Mouse (Mus musculus) CH12.LX (cell line): ENCODE results near the gene Vat1l. TPM values are rescaled to one million over a fixed set of nuclear protein-coding genes. Genes with fewer than 3 reads are reported as not detected.

Source experiments
- DNase-seq: peaks from one replicate; pipeline ENCODE4 v3.0.0-alpha.2; 2013; ENCODE audit errors: extremely low read depth
- H3K27ac ChIP-seq: 2 replicates; pipeline ENCODE4 v1.5.1; 2012; ENCODE audit warnings: low read depth, mild to moderate bottlenecking, control low read depth, moderate library complexity; ENCODE audit not compliant: insufficient read depth
- H3K27me3 ChIP-seq: replicated peaks from 2 replicates; pipeline ENCODE3; 2012; ENCODE audit warnings: inconsistent platforms
- H3K36me3 ChIP-seq, 2 experiments: replicated peaks in 1 of 2; 2 replicates each; pipeline versions ENCODE3 to v1.6.1; 2012; ENCODE audit warnings: inconsistent platforms in 1 of 2, low read length in 1 of 2, mild to moderate bottlenecking in 1 of 2, mixed read lengths in 1 of 2, moderate library complexity in 1 of 2; ENCODE audit not compliant: control insufficient read depth in 1 of 2, insufficient read depth in 1 of 2
- H3K4me1 ChIP-seq, 2 experiments: 2 replicates each; pipeline ENCODE4 v1.6.1; 2012; ENCODE audit warnings: inconsistent platforms in 1 of 2, moderate library complexity in 1 of 2; ENCODE audit not compliant: insufficient read depth in 2 of 2, control insufficient read depth in 1 of 2
- H3K4me2 ChIP-seq: 2 replicates; pipeline ENCODE4 v1.6.1; 2012; ENCODE audit warnings: low read depth, mild to moderate bottlenecking, control low read depth; ENCODE audit not compliant: poor library complexity, insufficient read depth, severe bottlenecking
- H3K4me3 ChIP-seq, 3 experiments: fragments of 150-350 bp in 1 of 3; sonication (generic) in 1 of 3; replicated peaks in 1 of 3; 2 replicates each; pipeline versions ENCODE3 to v1.5.1; 2011 to 2012; ENCODE audit warnings: low read depth in 2 of 3, low read length in 2 of 3, mild to moderate bottlenecking in 2 of 3, moderate library complexity in 2 of 3, control low read depth in 1 of 3, improper control_type of control experiment in 1 of 3, inconsistent platforms in 1 of 3, mixed read lengths in 1 of 3; ENCODE audit not compliant: poor library complexity in 1 of 3
- H3K79me2 ChIP-seq: replicated peaks from 2 replicates; pipeline ENCODE4 v1.6.1; 2012; ENCODE audit warnings: mild to moderate bottlenecking, moderate library complexity; ENCODE audit not compliant: control insufficient read depth, poor library complexity, insufficient read depth, severe bottlenecking; ENCODE audit errors: extremely low read depth
- H3K9ac ChIP-seq: 2 replicates; pipeline ENCODE4 v1.6.1; 2012; ENCODE audit warnings: low read depth, mild to moderate bottlenecking, control low read depth, moderate library complexity; ENCODE audit not compliant: insufficient read depth
- H3K9me3 ChIP-seq: replicated peaks from 2 replicates; pipeline ENCODE3; 2012; ENCODE audit warnings: low read length, inconsistent platforms, mixed read lengths
- ELF1 ChIP-seq: IDR thresholded peaks from 2 replicates; pipeline ENCODE4 v1.6.1; 2014; ENCODE audit warnings: low read depth, mild to moderate bottlenecking, inconsistent platforms, low read length, improper control_type of control experiment
- ETS1 ChIP-seq: conservative IDR thresholded peaks from 2 replicates; pipeline ENCODE4 v1.6.1; 2012; ENCODE audit warnings: low read depth, mild to moderate bottlenecking, inconsistent platforms, low read length, improper control_type of control experiment, moderate library complexity
- HCFC1 ChIP-seq: IDR thresholded peaks from 2 replicates; pipeline ENCODE4 v1.6.1; 2012; ENCODE audit warnings: low read depth, mild to moderate bottlenecking, inconsistent platforms, low read length, improper control_type of control experiment
- KAT2A ChIP-seq: IDR thresholded peaks from 2 replicates; pipeline ENCODE4 v1.6.1; 2012; ENCODE audit warnings: low read length, improper control_type of control experiment, inconsistent platforms; ENCODE audit not compliant: insufficient replicate concordance
- MAFK ChIP-seq: IDR thresholded peaks from 2 replicates; pipeline ENCODE4 v1.6.1; 2011; ENCODE audit warnings: low read length, improper control_type of control experiment; ENCODE audit not compliant: insufficient replicate concordance
- MAX ChIP-seq: IDR thresholded peaks from 2 replicates; pipeline ENCODE4 v1.6.1; 2011; ENCODE audit warnings: low read length, improper control_type of control experiment
- MAZ ChIP-seq: IDR thresholded peaks from 2 replicates; pipeline ENCODE4 v1.6.1; 2012; ENCODE audit warnings: low read depth, mild to moderate bottlenecking, inconsistent platforms, low read length, improper control_type of control experiment, moderate library complexity
- MEF2A ChIP-seq: IDR thresholded peaks from 2 replicates; pipeline ENCODE4 v1.6.1; 2014; ENCODE audit warnings: low read depth, mild to moderate bottlenecking, inconsistent platforms, low read length, improper control_type of control experiment, borderline replicate concordance
- MYC ChIP-seq: IDR thresholded peaks from 2 replicates; pipeline ENCODE4 v1.6.1; 2011; ENCODE audit warnings: low read depth, mild to moderate bottlenecking, improper control_type of control experiment, low read length
- PAX5 ChIP-seq: IDR thresholded peaks from 2 replicates; pipeline ENCODE4 v1.6.1; 2012; ENCODE audit warnings: low read length, inconsistent platforms, mixed read lengths
- POLR2A ChIP-seq: IDR thresholded peaks from 2 replicates; pipeline ENCODE4 v1.6.1; 2011; ENCODE audit warnings: low read depth, mild to moderate bottlenecking, improper control_type of control experiment, low read length
- POLR2AphosphoS2 ChIP-seq: IDR thresholded peaks from 2 replicates; pipeline ENCODE4 v1.6.1; 2011; ENCODE audit warnings: low read depth, low read length, improper control_type of control experiment
- RAD21 ChIP-seq: IDR thresholded peaks from 2 replicates; pipeline ENCODE4 v1.6.1; 2011; ENCODE audit warnings: low read depth, mild to moderate bottlenecking, low read length, improper control_type of control experiment, moderate library complexity
- SIN3A ChIP-seq: IDR thresholded peaks from 2 replicates; pipeline ENCODE4 v1.6.1; 2012; ENCODE audit warnings: low read length, improper control_type of control experiment, inconsistent platforms
- SMC3 ChIP-seq: IDR thresholded peaks from 2 replicates; pipeline ENCODE4 v1.6.1; 2011; ENCODE audit warnings: low read depth, low read length, improper control_type of control experiment
- UBTF ChIP-seq: IDR thresholded peaks from 2 replicates; pipeline ENCODE4 v1.6.1; 2012; ENCODE audit warnings: low read depth, mild to moderate bottlenecking, inconsistent platforms, low read length, improper control_type of control experiment, moderate library complexity
- USF1 ChIP-seq: IDR thresholded peaks from 2 replicates; pipeline ENCODE4 v1.6.1; 2014; ENCODE audit warnings: low read depth, mild to moderate bottlenecking, inconsistent platforms, low read length, improper control_type of control experiment
- USF2 ChIP-seq: conservative IDR thresholded peaks from 2 replicates; pipeline ENCODE4 v1.6.1; 2011; ENCODE audit warnings: low read depth, low read length, improper control_type of control experiment
- ZKSCAN1 ChIP-seq: IDR thresholded peaks from 2 replicates; pipeline ENCODE4 v1.6.1; 2012; ENCODE audit warnings: low read depth, inconsistent platforms, low read length, improper control_type of control experiment, borderline replicate concordance
- ZNF384 ChIP-seq: IDR thresholded peaks from 2 replicates; pipeline ENCODE4 v1.6.1; 2012; ENCODE audit warnings: low read depth, low read length, improper control_type of control experiment, inconsistent platforms
- dilution Hi-C: fragments of 300-500 bp; cut with MboI; formaldehyde crosslinking; loops from 2 replicates; pipeline ENCODE4 v1.14.3; 2020; ENCODE audit warnings: low sequenced_read_pairs; ENCODE audit not compliant: extremely low pct_unique_long_range_greater_than_20kb, extremely low pct_ligation_motif_present
- in situ Hi-C: fragments of 300-500 bp; cut with MboI; formaldehyde crosslinking; loops from 3 replicates; pipeline ENCODE4 v1.14.3; 2019; ENCODE audit warnings: low sequenced_read_pairs, low pct_ligation_motif_present, low pct_unique_long_range_greater_than_20kb, mixed read lengths
- polyA plus RNA-seq: library from polyadenylated mRNA; unstranded; fragments of >175 nt; gene quantifications from 2 replicates; pipeline ENCODE4 v1.2.1, GENCODE M21; 2012; ENCODE audit warnings: low read depth; ENCODE audit not compliant: insufficient read length
- total RNA-seq, 2 experiments: library from RNA; depleted of rRNA; stranded (reverse); fragments of 300-350 nt in 1 of 2; fragments of >200 nt in 1 of 2; gene quantifications; 2 replicates each; pipeline ENCODE4 v1.2.3; 2012 to 2014

The Vat1l gene
- total and polyA plus RNA-seq, 3 experiments, result not detected

GRCm38 (mm10) chr8:114374390-114374789, 169.0 kb downstream of the Vat1l start (continued):
- TF ChIP-seq MAFK, result no peak

GRCm38 (mm10) chr8:114384189-114384588, 178.8 kb downstream of the Vat1l start:
- TF ChIP-seq KAT2A (no peak), USF2 (no peak), ZNF384 (no peak), PAX5 (no peak), UBTF (no peak), ELF1 (no peak), MAZ (no peak), POLR2AphosphoS2 (no peak), SMC3 (no peak), HCFC1 (no peak), MYC (no peak), SIN3A (no peak), POLR2A (no peak), MEF2A (no peak), USF1 (no peak), RAD21 (no peak), ETS1 (no peak), MAX (no peak)
- TF ChIP-seq, all 38 proteins: peak for 0
- Histone ChIP-seq H3K79me2 (no peaks in the 10 kb centered on the region), H3K27me3 (no peaks in the 10 kb centered on the region), H3K36me3 (no peaks in the 10 kb centered on the region), H3K4me2 (no peak overlapping the region), H3K9ac (no peak overlapping the region), H3K4me1 (no peaks in the 10 kb centered on the region), H3K4me3 (no peak overlapping the region), H3K9me3 (peaks cover 31% of the 10 kb centered on the region), H3K27ac (no peak overlapping the region)
- DNase-seq, result no peak
- in situ Hi-C loops (no loop called here), dilution Hi-C loops (no loop called here)

- no peak for DNase-seq
- H3K4me3 ChIP-seq, result no peak overlapping the region
- TF ChIP-seq ZKSCAN1 (no peak), ZNF384 (no peak), MAZ (no peak)
- no peak overlapping the region for H3K9ac ChIP-seq
- no peaks in the 10 kb centered on the region for H3K79me2 ChIP-seq
- no peaks in the 10 kb centered on the region for H3K36me3 ChIP-seq
- H3K9me3 ChIP-seq, result peaks cover 15% of the 10 kb centered on the region
- H3K4me2 ChIP-seq, result no peak overlapping the region
- dilution Hi-C loops (no loop called here), in situ Hi-C loops (no loop called here)
- H3K27ac ChIP-seq, result no peak overlapping the region
- H3K4me1 ChIP-seq, result no peaks in the 10 kb centered on the region
- H3K27me3 ChIP-seq, result no peaks in the 10 kb centered on the region
Observed at GRCm38 (mm10) chr8:114387494-114387893, 182.1 kb downstream of the Vat1l start.
